Mouse (Mus musculus): ENCODE results near the gene Slc25a1.
"Not testable (repeated sequence)": the region's sequence is repeated elsewhere in the genome, so short reads cannot be mapped to it uniquely, and the experiment has no call there.

Gene Slc25a1

DNA sequence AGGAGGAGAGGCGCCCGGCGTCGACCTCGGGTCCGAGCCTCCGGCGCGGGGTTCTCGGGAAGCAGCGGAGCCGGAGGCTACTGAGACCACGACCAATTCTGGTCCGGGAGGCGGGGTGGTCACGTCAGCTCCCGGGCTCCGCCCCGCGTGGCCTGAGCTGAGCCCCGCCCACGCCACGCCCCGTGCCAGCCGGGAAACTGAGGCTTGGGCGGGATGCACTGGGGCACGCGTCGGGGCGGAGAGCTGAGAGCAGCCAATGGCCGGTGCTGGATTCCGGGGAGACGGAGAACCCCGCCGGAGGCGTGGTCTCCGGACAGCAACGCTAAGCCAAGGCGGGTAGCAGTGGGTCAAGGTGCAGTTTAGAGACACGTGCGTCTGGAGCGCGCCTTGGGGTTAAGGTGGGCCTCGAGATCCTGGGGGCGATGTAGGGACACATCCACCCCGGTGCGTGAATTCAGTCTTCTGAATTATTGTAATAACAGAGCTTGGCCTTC is at the start of gene Slc25a1:
Slc25a1 (minus strand) TSS at position 133 of the 494 bp plus-strand sequence.
- DNase-seq (ENCODE audit: extremely low spot score), result peak; percentile 90

DNA sequence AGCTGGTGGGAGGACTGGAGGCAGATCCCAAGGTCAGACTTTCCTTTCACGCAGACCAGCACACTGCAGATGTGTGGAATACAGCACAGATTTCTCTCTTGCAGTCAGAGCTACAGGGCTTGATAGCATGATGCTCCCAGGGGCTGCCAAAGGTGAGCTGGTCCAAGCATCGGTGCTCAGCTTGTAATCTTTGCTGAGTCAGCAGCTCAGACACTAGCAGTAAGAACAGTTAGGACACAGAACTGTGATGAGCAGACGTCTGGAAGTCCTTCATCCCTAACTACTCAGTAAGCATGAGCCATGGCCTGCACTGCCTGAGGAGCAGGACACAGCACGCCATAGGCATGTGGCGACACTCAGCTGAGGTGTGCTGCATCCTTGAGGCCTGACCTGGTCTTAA is 43.8 kb upstream of the Slc25a1 start:
- DNase-seq (ENCODE audit: extremely low spot score), result no peak

DNA sequence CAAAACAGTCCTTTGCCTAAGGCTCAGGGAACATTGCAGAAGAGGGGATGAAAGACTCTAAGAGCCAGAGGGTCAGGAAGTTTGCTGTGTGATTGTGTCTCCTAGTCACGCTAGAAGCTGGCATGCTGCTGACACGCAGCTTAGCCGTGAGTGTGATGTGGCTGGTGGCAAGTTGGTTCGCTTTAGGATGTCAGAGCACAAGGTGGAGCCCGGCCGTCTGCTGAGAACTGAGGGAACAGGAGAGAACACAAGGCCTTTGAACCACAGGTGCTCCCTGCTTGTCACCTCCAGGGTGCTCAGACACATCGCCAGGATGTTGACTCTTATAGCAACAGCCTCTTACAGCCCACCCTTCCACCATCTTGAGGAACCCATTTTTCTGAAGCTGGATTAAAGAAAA is 34.1 kb upstream of the Slc25a1 start:
- no peak for DNase-seq (ENCODE audit: extremely low spot score)

DNA sequence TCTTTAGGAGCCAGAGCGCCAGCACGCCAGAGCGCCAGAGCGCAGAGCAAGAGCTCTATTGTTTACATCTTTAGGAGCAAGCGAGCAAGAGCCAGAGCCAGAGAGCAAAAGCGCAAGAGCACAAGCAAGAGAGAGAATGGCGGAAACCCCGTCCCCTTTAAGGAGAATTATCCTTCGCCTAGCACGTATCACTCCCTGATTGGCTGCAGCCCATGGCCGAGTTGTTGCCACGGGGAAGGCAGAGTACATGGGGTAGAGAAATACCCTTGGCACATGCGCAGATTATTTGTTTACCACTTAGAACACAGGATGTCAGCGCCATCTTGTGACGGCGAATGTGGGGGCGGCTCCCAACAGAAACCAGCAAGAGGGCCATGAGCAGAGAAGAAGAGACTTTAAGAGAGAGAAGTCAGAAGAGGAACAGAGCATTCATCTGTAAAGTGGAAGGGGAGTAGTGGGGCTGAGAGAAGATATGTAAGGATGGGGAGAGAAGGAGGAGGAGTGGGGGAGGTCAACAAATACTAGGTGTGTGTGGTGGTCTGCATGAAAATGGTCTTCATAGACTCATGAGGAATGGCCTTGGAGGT is 28.1 kb upstream of the Slc25a1 start:
- DNase-seq (ENCODE audit: extremely low spot score), result not testable (repeated sequence)

DNA sequence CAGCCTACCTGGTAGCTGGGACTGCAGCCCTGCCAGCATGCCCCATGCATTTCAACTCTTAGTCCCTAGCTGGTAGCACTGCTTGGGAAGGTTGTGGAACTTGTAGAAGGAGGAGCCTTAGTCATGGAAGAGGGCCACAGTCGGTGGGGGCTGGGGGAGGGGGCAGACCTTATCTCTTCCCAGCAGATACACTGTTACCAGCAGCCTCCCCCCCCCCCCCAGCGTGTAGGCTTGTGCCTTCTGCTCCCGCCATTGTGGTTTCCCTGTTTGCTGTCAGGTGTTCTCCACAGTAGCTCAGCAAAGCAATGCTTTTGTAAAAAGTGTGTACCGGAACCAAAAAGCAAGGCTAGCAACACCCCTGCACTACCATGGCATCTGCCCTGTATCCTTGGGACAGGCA is 23.6 kb upstream of the Slc25a1 start:
- DNase-seq (ENCODE audit: extremely low spot score), result no peak

DNA sequence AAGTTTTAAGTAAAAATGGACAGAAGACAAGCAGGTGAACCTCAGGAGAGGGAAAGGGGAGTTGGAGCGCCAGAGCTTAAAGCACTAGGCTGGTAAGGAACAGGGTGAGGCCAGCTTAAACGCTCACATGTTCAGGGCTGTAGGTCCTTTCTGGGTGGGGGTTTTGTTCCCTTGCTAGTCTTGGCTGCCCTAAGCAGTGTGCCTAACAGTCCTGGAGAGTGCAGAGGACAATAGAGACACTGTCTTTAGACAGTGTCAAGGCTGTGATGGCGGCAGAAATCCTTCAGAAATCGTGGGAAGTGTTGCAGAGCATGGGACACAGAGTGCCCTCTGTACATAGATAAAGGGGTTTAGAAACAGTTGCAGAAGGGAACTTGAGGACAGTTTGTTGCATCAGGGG is 22.0 kb upstream of the Slc25a1 start:
- no peak for DNase-seq (ENCODE audit: extremely low spot score)

DNA sequence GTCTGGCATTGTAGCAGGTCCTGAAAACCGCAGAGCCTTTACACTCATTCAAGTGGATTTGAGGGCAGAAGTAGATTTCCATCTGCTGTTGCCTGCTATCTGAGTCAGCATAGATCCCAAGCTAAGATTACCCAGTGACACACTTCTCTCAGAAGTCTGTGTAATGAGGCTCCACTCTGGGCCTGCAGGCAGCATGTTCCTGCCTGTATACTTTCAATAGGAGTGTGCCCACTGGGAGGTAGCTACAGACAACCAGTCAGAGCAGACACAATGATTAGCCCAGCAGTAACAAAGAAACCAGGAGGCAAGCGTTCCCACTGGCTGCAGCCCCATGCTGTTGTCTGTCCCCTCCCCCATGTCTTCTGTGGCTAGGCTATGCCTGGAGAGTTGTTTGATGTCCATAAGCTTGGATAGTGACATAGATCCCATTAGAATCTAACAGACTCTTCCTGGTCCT is 21.4 kb upstream of the Slc25a1 start:
- DNase-seq (ENCODE audit: extremely low spot score), result peak; percentile 38

DNA sequence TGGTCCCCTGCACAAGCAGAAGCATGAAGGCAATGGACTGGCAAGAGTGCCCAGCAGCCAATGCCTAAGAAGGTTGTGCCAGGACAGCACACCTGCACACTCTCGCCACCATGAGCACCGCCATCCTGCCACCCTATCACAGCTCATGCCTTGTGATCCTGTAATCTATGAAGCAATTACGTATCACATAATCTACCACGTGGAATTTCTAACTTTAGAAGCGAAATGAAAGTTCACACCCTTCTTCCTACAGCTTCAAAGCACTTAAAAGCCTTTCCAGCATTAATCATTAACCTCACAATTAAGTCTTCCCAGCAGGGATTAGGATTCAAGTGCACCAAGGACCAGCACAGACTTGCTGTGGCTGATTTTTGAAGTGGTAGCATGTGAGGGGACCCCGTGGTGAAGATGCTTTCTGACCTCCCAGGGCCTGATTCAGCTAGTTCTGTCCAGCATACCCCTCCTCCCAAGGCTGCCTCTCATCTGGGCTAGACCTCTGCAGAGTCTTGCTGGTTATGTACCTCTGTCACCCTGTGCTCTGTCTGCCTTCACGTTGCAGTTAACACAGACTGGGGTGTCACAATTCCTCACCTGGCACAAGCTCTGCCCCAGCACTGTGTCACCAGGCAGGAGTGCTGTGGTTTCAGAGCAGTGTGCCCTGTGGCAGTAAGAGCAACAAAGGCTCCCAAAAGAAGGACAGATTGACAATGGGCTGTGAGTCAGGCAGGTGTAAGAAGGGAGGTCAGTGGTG is 17.2 kb upstream of the Slc25a1 start:
- DNase-seq (ENCODE audit: extremely low spot score), result no peak

DNA sequence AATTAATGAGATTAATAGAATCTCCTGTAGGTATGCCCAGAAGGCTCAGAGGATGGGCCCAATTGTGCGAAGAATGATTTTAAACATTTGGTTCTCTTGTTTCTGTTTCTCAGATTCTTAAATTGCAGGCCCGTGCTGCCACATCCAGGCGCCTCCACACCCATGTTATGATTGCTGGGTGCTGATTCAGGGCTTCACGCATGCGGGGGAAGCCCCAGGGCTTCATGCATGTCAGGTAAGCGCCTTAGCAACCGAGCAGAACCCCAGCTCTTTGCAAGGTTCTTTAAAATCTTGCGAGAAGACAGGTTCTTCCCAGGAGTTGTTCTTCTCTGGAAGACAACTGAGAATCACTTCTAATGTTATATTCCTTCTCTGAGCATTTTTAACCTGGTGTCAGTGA is 15.4 kb upstream of the Slc25a1 start:
- DNase-seq (ENCODE audit: extremely low spot score), result no peak

DNA sequence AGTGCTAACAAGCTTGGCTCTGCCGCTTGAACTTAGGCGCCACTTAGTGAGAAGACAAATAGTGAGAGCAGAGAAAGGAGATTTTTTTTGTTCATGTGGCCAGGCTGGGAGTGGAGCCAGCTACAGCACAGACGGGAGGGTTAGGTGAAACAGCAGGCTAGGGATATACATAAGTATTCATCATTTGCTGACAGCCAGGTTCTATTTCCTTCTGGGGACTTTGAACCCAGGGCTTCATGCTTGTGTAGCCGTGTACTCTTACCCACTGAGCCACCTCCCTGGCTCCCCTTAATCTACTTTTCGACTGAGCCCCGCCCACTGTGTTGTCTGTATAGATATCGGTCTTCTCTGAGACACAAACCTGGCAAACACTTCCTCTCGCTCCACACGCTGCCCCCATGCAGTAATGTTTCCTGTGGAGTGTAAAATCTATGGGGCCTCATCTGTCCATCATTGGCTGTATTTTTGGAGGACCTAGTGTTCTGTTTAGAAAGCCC is 11.3 kb upstream of the Slc25a1 start:
- no peak for DNase-seq (ENCODE audit: extremely low spot score)

DNA sequence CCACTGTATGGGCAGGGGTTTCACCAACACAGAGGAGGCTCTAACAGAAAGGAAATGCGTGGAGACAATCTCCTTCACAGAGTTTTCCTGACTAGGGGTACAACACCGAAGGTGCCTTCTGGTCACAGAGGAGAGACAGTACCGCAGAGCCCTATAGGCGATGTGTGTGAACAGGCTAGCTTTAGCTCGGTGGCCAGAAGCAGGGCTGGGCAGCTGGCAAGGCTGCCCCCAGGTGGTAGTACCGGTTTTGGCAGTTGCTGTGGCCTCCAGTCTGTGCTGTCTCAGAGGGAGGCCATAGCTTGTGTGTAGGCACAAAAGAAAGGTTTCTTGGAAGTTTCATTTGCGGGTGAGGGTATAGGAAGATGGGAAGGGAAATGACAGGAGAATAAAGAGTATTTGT is 10.8 kb upstream of the Slc25a1 start:
- DNase-seq (ENCODE audit: extremely low spot score), result peak; percentile 61

DNA sequence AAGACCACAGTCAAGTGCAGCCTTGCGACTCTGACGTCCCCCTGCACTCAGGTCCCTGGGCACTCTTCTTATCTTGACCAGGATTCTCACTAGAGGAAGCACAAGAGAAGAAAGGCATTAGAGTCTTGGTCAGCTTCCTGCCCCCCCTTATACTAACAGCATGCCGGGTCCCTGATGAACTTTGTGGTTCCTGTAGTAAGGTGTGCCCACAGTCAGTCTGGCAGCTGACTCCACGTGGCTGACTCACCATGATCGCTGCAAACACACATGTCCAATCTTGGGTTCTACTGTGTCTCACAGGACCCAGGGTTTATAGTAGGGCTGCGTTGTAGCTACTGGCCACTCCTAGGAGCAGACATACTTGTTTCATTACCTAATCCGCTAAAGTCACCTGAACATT is 10.2 kb upstream of the Slc25a1 start:
- no peak for DNase-seq (ENCODE audit: extremely low spot score)

DNA sequence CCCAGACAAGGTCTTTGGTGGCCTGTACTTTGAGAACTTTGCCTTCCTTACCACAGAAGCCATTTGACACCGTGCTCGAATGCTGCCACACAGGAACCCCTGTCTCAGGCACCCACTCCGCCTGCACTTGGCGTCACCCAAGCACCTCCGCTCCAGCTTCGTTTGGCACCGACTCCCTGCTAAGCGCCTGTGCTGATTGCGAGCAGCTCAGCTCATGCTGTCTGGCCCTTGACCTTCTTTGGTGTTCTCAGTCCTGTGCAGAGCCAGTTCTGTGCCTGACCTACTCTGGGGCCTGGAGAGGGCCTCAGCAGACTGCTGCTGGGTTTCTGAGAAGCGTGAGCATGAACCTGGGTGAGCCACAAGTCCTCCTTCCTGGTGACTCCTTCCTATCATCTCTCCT is 8.8 kb upstream of the Slc25a1 start:
- DNase-seq (ENCODE audit: extremely low spot score), result no peak

DNA sequence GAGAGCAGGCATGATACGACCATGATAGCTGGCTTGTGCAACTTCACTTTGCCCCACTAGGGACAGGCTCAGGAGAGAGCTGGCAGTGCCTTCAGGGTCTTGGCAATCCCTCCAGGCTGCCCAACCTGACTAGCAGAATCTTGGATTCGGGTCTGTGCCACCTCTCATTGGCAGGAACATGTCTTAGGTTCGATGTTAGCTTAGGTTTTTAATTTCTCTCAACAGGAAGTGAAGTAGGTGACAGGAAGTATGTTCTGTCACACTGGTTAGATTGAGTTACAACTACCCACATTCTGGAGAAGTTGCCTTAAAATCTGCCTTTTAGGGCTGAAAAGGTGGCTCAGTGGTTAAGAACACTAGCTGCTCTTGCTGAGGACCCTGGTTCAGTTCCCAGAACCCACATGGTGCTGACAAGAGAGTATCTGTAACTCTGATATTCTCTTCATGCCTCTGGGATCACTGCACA is 6.5 kb upstream of the Slc25a1 start:
- DNase-seq (ENCODE audit: extremely low spot score), result no peak

DNA sequence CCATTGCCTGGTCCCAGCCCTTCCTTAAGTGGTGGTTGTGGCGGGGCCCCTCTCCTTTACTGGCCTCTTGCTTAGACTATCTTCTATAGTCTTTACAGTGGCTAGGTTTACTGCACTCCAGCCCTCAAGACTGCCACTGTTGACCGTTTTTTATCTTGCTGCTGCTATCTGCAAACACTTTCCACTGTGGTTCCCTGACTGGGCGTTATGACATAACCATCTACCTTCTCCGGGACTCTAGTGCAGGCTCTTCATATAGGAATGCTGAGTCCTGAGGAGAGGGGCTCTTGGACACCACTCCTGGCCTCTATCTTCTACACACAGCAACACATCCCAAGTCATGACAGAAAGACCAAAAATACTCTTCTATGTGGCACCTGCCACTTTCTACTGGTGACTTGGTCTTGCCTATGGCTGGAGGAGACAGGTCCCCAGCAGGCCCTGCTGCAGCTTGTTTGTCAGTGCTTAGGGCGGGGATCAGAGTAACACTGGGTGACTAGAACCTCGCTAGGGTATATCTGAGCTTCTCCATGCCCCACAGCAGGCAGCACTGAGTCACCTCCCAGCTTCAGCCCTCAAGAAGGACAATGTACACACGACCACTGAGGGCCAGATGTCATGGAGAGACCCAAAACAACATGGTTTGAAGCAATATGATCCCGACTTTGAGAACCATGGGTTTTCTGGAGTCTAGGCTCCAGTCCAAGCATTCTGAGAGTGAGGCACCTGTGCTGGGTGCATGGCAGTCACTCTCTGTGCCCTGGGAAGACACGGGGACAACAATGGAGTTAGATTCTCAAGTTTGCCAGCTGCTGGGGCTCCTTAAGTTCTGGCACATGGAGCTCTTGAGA is 5.8 kb upstream of the Slc25a1 start:
- DNase-seq (ENCODE audit: extremely low spot score), result no peak

DNA sequence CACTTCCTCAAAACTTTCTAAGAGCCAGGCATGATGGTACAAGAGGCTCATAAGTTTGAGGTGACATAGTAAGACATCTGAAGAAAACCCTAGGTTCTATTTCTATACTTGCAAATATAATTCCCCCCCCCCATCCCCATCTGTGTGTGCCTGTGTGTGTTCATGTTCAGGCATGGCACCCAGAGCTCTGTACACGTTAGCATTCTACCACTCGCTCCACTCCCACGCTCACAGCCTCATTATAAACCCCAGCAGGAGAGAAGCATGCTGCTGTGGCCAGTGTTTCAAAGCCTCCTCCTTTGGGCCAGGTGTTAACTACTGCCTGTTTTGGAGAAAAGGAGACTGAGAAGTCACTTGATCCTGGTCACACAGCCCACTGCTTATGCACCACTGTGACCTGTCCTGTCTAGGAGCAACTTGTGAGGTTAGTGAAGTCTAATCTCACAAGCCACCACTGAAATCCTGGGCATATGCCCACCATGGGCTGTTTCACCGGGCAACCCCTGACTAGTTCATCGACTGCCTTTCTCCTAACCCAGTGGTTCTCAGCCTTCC is 4.0 kb upstream of the Slc25a1 start:
- no peak for DNase-seq (ENCODE audit: extremely low spot score)

DNA sequence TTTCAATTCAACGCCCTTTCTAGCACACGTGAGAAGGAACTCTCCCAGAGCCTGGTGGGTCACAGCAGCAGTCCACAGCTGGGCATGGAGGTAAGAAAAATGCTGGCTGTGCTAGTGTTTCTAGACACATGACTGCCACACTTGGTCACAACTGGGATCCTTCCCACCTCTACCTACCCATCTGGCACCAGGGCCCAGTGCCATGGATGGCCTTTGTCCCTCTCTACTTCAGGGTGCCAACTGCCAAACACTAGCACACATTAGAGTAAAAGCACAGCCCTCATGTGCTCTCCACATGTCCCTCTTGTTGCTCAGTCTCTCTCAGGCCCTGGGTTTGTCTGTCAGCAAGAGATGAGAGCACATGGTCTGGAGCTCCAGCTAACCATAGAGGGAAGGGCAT is 1.6 kb upstream of the Slc25a1 start:
- DNase-seq (ENCODE audit: extremely low spot score), result no peak

DNA sequence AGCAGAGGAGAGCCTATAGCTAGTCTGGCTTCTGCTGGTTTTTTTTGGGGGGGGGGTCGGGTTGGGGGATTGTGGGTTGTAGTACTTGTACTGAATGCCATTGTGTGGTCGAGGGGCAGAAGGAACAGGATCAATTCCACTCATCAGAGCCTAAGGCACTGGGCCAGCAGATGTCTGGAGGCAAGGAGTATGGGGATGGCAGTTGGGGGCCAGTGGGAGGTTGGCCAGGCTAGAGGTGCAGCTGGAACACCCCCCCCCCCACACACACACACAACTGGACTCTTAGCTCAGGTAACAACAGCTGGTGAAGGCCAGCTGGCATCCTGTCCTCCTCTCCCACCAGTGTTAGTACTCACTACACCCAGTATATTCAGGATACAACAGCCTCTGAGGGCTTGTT is 1.2 kb upstream of the Slc25a1 start:
- DNase-seq (ENCODE audit: extremely low spot score), result no peak

DNA sequence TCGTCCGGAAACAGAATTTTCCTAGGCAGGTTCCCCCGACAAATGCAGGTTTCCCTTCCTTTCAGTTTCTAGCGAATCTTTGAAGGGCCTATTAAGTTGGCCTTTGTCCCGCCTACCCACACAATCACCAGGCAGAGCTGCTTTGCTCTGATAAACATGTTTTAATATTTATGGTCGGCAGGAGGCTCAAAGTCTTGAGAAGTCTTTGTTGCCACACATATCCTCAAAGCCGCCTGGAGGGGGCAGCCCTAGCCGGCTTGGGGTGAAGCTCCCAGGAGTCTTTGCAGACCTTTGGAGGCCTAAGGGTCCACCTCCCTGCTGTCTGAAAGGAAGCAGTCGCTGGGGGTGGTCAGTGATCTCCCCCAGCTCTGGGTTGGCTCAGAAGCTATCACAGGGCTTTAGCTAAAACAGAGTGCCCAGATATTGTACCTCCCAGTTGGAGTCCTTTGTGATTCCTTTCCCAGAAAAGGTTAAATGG is 647 bp upstream of the Slc25a1 start:
- DNase-seq (ENCODE audit: extremely low spot score), result peak; percentile 85

DNA sequence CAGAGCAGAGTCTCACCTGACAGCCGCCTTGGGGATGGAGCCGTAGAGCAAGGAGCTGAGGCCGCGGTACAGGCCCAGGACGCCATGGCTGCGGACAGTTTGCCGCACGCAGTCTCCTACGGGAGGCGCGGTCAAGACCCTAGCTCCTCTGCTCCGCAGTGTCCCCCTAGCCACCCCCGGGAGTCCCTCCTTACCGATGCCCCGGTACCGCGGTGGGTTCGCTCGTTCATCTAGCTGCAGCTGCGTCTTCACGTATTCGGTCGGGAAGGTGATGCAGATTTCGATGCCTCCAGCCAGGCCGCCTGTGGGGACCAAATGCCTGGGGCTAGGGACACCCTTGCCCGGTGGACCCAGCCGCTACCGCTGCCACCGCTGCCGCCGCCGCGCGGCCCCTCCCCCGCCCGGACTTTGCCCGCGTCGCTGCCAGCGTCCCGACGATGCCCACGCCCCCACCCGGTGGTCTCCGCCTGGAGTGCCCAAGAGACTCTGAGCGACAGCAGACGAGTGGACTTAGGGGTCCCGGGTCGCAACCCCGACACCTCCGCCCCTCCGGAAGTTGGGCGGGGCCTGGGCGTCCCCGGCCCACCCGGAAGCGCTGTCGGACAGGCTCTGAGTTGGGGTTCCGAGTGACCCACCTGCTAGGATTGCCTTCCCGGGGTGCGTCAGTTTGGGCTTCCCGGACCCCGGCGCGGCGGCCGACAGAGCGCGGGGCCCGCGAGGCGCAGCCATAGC is 502 bp downstream of the Slc25a1 start:
- peak; percentile 80 for DNase-seq (ENCODE audit: extremely low spot score)

DNA sequence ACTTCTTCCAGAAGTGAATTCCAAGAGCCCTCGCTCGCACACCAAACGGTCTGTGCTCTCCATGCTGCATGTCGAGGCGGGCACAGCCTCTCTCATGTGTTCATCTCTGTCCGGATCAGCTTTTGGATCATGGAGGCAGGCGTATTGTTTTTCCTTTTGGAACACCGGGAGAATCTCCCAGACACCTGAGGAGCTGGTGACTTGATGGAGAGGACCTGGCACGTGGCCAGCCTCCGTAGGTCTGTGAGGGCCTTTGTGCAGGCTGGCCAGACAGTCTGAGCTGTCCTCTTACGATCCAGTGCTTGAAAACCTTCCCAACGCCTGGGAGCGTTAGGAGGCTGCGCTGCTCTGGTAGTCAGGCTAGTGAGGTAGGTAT is 5.9 kb downstream of the Slc25a1 start:
- DNase-seq (ENCODE audit: extremely low spot score), result no peak
